Mouse (Mus musculus) kidney, adult 2 months (tissue): Measurements from ENCODE around the gene Eef1akmt3.

Source experiments
- CTCF ChIP-seq: fragments of 200-500 bp; conservative IDR thresholded peaks from 2 replicates; pipeline ENCODE4 v1.5.1; 2011; ENCODE audit warnings: low read depth, mild to moderate bottlenecking, control low read depth, low read length, moderate library complexity, mixed read lengths; ENCODE audit not compliant: insufficient read depth, insufficient read length
- POLR2A ChIP-seq: fragments of 200-500 bp; IDR thresholded peaks from one replicate; pipeline ENCODE4 v1.6.1; 2011; ENCODE audit warnings: low read depth, low read length, control low read depth

- TF ChIP-seq POLR2A = no peak
- no peak for TF ChIP-seq CTCF
Observed at GRCm38 (mm10) chr10:127061085-127061484, 19.8 kb upstream of the Eef1akmt3 start.
